Mouse (Mus musculus): Measurements from ENCODE around the gene Trak1.
"Not testable (repeated sequence)": the region's sequence is repeated elsewhere in the genome, so short reads cannot be mapped to it uniquely, and the experiment has no call there.

Gene Trak1

DNA sequence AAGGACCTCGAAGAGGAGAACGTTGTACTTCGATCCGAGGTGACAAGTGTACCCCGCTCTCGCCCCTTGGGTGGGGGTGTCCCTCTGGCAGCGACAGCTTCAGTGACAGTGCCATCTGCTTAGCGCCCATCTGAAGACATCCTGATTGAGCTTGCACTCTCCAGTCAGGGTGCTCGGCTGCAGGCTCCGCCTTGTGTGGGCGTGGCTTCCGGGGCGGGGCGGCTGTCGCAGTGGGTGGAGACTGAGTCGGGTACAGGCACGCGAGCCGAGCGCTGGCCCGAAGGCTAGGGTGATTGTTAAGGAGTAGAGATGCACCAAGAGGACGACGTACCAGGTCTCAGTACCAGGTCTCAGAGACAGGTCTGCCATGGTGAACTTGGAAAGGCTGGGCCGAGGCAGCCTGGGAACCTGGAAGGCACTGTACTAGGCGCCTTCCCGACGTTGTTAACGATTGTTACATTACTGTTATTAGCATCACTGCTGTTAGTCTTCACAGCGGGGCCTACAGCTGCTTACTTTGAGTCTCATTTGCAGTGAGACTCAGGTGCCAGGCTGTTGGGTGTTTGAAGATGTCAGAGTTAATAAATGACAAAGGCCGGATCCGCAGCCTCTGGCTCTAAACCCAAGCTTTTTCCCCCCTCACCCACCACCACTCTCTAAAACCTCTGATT lies 146.5 kb downstream of the Trak1 start:
- Histone ChIP-seq H3K4me1 (replicated peaks; ENCODE audit: low read depth, low read length) (peaks cover 33% of the 10 kb centered on the region), H3K36me3 (ENCODE audit: insufficient read depth, low read length) (peaks cover 82% of the 10 kb centered on the region), H3K27me3 (ENCODE audit: insufficient read depth, low read length) (no peaks in the 10 kb centered on the region), H3K4me3 (replicated peaks; ENCODE audit: low read length) (peak overlapping the region; percentile 43; the same call in 1 of the 2 replicates), H3K9me3 (ENCODE audit: low read length) (no peaks in the 10 kb centered on the region)
- TF ChIP-seq NANOG (IDR thresholded peaks at IDR 0.05; ENCODE audit: borderline replicate concordance, low read length): no peak
- TF ChIP-seq CTCF (conservative IDR thresholded peaks at IDR 0.05; ENCODE audit: low read length): no peak
- no peak for TF ChIP-seq POU5F1 (IDR thresholded peaks at IDR 0.05; ENCODE audit: borderline replicate concordance, low read length)

DNA sequence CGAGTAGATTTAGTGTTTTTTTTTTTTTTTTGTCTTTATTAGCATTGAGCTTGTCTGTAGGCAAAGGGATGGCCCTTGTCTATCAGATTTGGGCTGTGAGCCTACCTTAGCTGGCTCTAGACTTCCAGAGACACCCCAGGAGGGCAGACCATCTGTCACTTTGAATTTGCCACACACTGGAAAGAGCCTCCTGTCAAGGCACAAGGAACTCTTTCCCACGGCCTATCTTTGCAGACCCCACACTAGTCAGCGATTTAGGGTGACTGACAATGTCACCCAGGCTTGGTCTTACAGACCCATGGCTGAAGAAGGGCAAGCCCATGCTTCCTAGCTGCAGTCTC lies 147.0 kb downstream of the Trak1 start:
- H3K27me3 ChIP-seq (ENCODE audit: insufficient read depth, low read length): no peaks in the 10 kb centered on the region
- H3K4me1 ChIP-seq (replicated peaks; ENCODE audit: low read depth, low read length): peaks cover 30% of the 10 kb centered on the region
- no peak for TF ChIP-seq POU5F1 (IDR thresholded peaks at IDR 0.05; ENCODE audit: borderline replicate concordance, low read length)
- TF ChIP-seq NANOG (IDR thresholded peaks at IDR 0.05; ENCODE audit: borderline replicate concordance, low read length): no peak
- no peak for TF ChIP-seq CTCF (conservative IDR thresholded peaks at IDR 0.05; ENCODE audit: low read length)
- peaks cover 87% of the 10 kb centered on the region for H3K36me3 ChIP-seq (ENCODE audit: insufficient read depth, low read length)
- no peak overlapping the region for H3K4me3 ChIP-seq (replicated peaks; ENCODE audit: low read length)
- no peaks in the 10 kb centered on the region for H3K9me3 ChIP-seq (ENCODE audit: low read length)

DNA sequence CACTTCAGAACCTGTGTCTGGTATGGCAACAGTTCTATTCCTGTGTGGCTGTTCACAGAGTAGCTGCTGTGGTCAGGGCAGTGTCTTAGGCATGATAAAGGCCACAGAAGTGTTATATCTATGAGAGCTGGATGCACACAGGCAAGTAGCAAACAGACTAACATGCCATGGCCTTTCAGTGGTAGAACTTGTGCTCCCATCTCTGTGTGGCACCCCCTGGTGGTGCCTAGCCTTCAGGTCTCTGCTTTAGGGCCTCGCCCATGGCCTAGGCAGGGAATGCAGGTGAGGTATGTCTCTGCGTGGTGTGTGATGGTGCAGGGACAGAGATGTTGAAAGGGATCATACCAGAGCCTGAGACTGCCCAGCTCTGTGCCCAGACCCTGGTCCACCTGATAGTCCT lies 148.1 kb downstream of the Trak1 start:
- 0 out of 2 replicates have a peak, but pooled peaks have one; percentile 5 for TF ChIP-seq CTCF (conservative IDR thresholded peaks at IDR 0.05; ENCODE audit: low read length)
- TF ChIP-seq POU5F1 (IDR thresholded peaks at IDR 0.05; ENCODE audit: borderline replicate concordance, low read length): no peak
- peaks cover 90% of the 10 kb centered on the region for H3K36me3 ChIP-seq (ENCODE audit: insufficient read depth, low read length)
- H3K4me1 ChIP-seq (replicated peaks; ENCODE audit: low read depth, low read length): peaks cover 28% of the 10 kb centered on the region

DNA sequence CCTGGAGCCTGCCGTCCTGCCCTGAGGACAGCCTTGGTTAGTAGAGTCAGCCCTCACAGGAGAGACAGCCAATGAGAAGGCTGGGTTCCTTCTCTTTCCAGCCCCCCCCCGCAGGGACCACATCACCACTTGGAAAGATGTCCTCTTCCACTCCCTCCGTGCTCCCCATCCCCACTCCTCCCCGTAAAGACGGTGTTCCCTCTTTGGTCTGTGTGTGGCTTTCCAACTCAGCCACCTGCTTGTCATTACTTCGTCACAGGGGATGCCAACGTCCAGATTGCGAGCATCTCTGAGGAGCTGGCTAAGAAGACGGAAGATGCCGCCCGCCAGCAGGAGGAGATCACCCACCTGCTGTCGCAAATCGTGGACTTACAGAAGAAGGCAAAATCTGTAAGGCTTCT lies 149.1 kb downstream of the Trak1 start:
- no peak for TF ChIP-seq POU5F1 (IDR thresholded peaks at IDR 0.05; ENCODE audit: borderline replicate concordance, low read length)
- peaks cover 90% of the 10 kb centered on the region for H3K36me3 ChIP-seq (ENCODE audit: insufficient read depth, low read length)
- no peaks in the 10 kb centered on the region for H3K27me3 ChIP-seq (ENCODE audit: insufficient read depth, low read length)
- H3K4me3 ChIP-seq (replicated peaks; ENCODE audit: low read length): no peak overlapping the region
- H3K4me1 ChIP-seq (replicated peaks; ENCODE audit: low read depth, low read length): peaks cover 30% of the 10 kb centered on the region
- no peaks in the 10 kb centered on the region for H3K9me3 ChIP-seq (ENCODE audit: low read length)

More for the DNA sequence above, 148.1 kb downstream of the Trak1 start:
- no peaks in the 10 kb centered on the region for H3K9me3 ChIP-seq (ENCODE audit: low read length)
- H3K4me3 ChIP-seq (replicated peaks; ENCODE audit: low read length): no peak overlapping the region
- H3K27me3 ChIP-seq (ENCODE audit: insufficient read depth, low read length): no peaks in the 10 kb centered on the region

DNA sequence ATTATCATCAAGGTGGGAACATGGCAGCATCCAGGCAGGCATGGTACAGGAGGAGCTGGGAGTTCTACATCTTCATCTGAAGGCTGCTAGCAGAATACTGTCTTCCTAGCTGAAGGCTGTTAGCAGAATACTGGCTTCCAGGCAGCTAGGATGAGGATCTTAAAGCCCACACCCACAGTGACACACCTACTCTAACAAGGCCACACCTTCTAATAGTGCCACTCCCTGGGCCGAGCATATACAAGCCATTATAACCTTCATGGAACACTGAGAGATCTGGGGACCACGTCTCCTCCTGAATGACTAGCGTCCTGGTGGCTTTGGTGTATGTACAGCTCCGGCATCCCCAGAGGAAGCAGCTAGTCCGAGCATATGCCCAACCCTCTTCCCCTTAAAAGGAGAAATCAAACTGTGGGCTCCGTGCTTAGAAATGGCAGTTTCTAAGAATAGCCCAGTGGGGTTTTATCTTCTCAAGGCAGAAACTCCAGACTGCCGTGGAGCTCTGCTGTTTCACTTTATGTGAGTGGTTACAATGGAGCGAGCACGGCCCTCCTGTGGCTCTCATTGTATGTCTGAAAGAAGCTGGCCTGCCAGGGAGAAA lies 155.1 kb downstream of the Trak1 start:
- H3K4me3 ChIP-seq (replicated peaks; ENCODE audit: low read length); H3K27me3 ChIP-seq (ENCODE audit: insufficient read depth, low read length); H3K9me3 ChIP-seq (ENCODE audit: low read length): not testable (repeated sequence)
- Histone ChIP-seq H3K4me1 (replicated peaks; ENCODE audit: low read depth, low read length) (peaks cover 42% of the 10 kb centered on the region), H3K36me3 (ENCODE audit: insufficient read depth, low read length) (peaks cover 98% of the 10 kb centered on the region)

DNA sequence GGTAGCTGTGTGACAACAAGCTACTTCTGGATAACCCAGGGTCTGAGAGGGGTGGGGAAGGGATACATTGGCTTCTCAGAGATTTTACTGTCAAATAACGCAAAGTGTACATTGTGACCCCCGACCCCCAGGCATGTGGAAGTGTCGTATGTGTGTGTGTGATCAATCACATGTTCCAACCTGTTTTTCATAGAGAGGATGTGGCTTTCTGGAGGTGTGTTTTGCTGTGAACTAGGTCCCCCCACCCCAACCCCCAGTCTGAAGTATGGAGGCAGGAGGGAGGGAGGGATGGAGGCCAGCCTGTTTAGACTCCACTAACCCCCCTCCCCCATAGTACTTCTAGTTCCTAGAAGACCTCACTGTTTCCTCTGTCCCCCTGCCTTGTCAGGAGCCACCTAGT lies 157.6 kb downstream of the Trak1 start:
- Histone ChIP-seq H3K4me3 (replicated peaks; ENCODE audit: low read length) (no peak overlapping the region), H3K4me1 (replicated peaks; ENCODE audit: low read depth, low read length) (peaks cover 41% of the 10 kb centered on the region), H3K9me3 (ENCODE audit: low read length) (no peaks in the 10 kb centered on the region), H3K36me3 (ENCODE audit: insufficient read depth, low read length) (peaks cover 95% of the 10 kb centered on the region), H3K27me3 (ENCODE audit: insufficient read depth, low read length) (no peaks in the 10 kb centered on the region)
- TF ChIP-seq POU5F1 (IDR thresholded peaks at IDR 0.05; ENCODE audit: borderline replicate concordance, low read length) (no peak), NANOG (IDR thresholded peaks at IDR 0.05; ENCODE audit: borderline replicate concordance, low read length) (no peak), CTCF (conservative IDR thresholded peaks at IDR 0.05; ENCODE audit: low read length) (no peak)

DNA sequence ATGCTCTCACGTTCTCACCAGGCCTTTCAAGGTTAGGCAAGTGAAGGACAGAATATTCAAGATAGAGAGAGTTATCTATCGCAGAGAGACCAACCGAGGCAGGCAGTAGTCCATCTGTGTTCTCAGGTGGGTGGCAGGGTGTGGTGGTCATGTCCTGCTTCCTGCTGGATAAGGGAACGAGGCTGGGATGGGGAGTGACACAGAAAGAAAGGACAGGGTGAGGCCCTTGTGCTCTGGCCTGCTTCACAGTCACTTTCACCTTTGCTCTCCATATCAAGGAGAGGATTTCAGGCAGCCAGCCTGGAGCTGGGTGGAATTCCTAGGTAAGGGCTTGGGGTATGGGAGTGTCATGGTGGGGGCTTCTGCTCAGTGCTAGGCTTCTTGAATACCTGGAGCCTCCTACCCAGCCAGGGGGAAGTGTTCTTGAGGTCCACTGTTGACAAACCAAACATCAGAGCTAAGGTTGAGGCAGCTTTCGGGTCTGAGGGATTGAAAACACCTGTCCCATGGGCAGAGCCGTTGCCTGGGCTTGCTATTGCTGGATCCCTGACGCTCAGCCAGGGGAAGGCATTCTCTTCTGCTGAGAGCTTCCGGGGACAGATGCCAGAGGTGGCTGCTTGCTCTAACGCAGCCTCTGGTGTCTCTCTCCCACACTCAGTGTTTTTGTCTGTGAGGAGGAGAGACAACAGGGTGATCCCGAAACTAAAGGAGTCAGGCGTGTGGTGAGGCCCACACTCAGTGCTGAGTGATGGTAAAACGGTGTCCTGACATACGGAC lies 159.6 kb downstream of the Trak1 start:
- Histone ChIP-seq H3K4me3 (replicated peaks; ENCODE audit: low read length) (no peak overlapping the region), H3K9me3 (ENCODE audit: low read length) (no peaks in the 10 kb centered on the region), H3K4me1 (replicated peaks; ENCODE audit: low read depth, low read length) (peaks cover 44% of the 10 kb centered on the region), H3K27me3 (ENCODE audit: insufficient read depth, low read length) (no peaks in the 10 kb centered on the region), H3K36me3 (ENCODE audit: insufficient read depth, low read length) (peaks cover 96% of the 10 kb centered on the region)
- TF ChIP-seq NANOG (IDR thresholded peaks at IDR 0.05; ENCODE audit: borderline replicate concordance, low read length): no peak
- no peak for TF ChIP-seq CTCF (conservative IDR thresholded peaks at IDR 0.05; ENCODE audit: low read length)
- no peak for TF ChIP-seq POU5F1 (IDR thresholded peaks at IDR 0.05; ENCODE audit: borderline replicate concordance, low read length)

DNA sequence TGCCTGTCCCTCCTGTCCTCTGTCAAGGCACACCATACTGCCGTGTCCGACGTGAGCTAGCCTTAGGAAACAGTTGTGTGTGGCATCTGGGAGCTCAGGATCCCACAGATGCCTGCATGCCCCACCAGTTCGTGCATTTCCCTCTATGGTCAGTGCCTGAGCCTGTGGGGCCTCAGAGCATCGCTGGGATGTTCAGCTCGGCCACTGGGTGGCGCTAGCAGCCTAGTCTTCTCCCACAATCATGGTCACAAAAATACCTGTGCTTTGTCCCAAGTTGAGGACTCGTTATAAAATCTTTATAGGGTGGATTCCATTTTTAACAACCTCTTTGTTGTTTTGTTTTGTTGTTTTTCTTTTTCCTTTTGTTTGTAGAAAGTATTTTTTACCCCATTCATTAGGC lies 161.2 kb downstream of the Trak1 start:
- Histone ChIP-seq H3K36me3 (ENCODE audit: insufficient read depth, low read length) (peaks cover 95% of the 10 kb centered on the region), H3K9me3 (ENCODE audit: low read length) (no peaks in the 10 kb centered on the region), H3K4me3 (replicated peaks; ENCODE audit: low read length) (no peak overlapping the region), H3K4me1 (replicated peaks; ENCODE audit: low read depth, low read length) (peaks cover 31% of the 10 kb centered on the region), H3K27me3 (ENCODE audit: insufficient read depth, low read length) (no peaks in the 10 kb centered on the region)
- TF ChIP-seq CTCF (conservative IDR thresholded peaks at IDR 0.05; ENCODE audit: low read length): peak; percentile 89
- no peak for TF ChIP-seq NANOG (IDR thresholded peaks at IDR 0.05; ENCODE audit: borderline replicate concordance, low read length)

DNA sequence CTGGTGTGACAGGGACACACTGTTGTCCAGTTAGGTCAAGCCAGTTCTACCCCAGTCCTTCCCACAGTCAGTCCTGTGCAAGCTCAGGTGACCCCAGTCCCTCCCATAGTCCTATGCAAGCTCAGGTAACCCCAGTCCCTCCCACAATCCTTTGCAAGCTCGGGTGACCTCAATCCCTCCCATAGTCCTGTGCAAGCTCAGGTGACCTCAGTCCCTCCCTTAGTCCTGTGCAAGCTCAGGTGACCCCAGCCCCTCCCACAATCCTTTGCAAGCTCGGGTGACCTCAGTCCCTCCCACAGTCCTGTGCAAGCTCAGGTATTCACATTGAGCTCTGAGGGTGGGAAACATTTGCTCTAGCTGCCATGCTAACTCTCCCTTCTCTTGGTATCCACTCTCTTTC lies 162.6 kb downstream of the Trak1 start:
- Histone ChIP-seq H3K36me3 (ENCODE audit: insufficient read depth, low read length) (peaks cover 92% of the 10 kb centered on the region), H3K4me3 (replicated peaks; ENCODE audit: low read length) (peak overlapping the region; percentile 20), H3K9me3 (ENCODE audit: low read length) (no peaks in the 10 kb centered on the region), H3K27me3 (ENCODE audit: insufficient read depth, low read length) (no peaks in the 10 kb centered on the region), H3K4me1 (replicated peaks; ENCODE audit: low read depth, low read length) (peaks cover 26% of the 10 kb centered on the region)
- TF ChIP-seq POU5F1 (IDR thresholded peaks at IDR 0.05; ENCODE audit: borderline replicate concordance, low read length) (no peak), CTCF (conservative IDR thresholded peaks at IDR 0.05; ENCODE audit: low read length) (no peak)

All from E14TG2a.4 (cell line).